Mouse (Mus musculus): ENCODE data around the gene 4632433K11Rik.
"Not testable (repeated sequence)": the region's sequence is repeated elsewhere in the genome, so short reads cannot be mapped to it uniquely, and the experiment has no call there.

GRCm38 (mm10) chr7:5079365-5080009 is 45.6 kb downstream of the 4632433K11Rik start:
- TF ChIP-seq CTCF (IDR thresholded peaks at IDR 0.05; ENCODE audit: control insufficient read depth, insufficient read depth, insufficient read length); MAX (IDR thresholded peaks at IDR 0.05); USF1 (IDR thresholded peaks at IDR 0.05; ENCODE audit: low read depth): not testable (repeated sequence)
